Mouse (Mus musculus) C2C12 (cell line): ENCODE measurements around the gene Olfr1410.

ENCODE experiments used
- CEBPB ChIP-seq: IDR thresholded peaks from one replicate; pipeline ENCODE4 v1.6.1; 2011; ENCODE audit warnings: low read depth, mild to moderate bottlenecking, control low read depth, moderate library complexity
- CTCF ChIP-seq: IDR thresholded peaks from one replicate; pipeline ENCODE4 v1.5.1; 2011; ENCODE audit not compliant: control insufficient read depth, insufficient read depth, insufficient read length

GRCm38 (mm10) chr1:92657025-92657820 is 51.6 kb downstream of the Olfr1410 start:
- no peak for TF ChIP-seq CEBPB
- TF ChIP-seq CTCF: no peak
